Mouse (Mus musculus): Measurements from ENCODE around the gene Ccdc183. TPM values are rescaled to one million over a fixed set of nuclear protein-coding genes. Genes with fewer than 3 reads are reported as not detected.

Ccdc183 gene
- polyA plus RNA-seq, 1 experiment from 2014 or later, result 0.15 TPM

DNA sequence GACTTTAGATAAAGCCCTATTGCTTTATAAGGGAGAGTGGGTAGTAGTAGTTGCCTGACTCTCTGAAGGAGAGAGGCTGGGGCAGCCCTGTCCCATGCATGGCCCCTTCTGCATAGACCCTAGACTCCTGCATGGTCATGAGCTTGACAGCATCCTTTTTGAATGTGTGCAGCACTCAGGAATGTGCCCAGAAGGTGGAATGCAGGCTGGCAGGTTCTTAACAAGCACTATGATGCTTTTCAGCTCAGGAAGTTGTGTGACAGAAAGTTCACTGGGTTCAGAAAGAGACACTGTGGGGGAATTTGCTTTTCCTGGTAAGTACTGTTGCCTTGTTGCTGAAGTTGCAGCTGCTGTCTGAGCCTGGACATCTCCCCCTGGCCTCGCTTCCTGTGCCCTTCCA, 37.0 kb upstream of the Ccdc183 start:
- ATAC-seq (ENCODE audit: low read depth), result peak; percentile 62; the same call in 1 of the 2 replicates
- Histone ChIP-seq H3K36me3 (ENCODE audit: control insufficient read depth, insufficient read depth, low read length) (no peaks in the 10 kb centered on the region), H3K27ac (ENCODE audit: low read length) (peak overlapping the region; percentile 34; the same call in 1 of the 2 replicates), H3K4me2 (ENCODE audit: low read depth, low read length) (no peak overlapping the region), H3K4me1 (replicated peaks; ENCODE audit: control insufficient read depth, insufficient read depth, low read length) (peaks cover 6% of the 10 kb centered on the region; the same call in 1 of the 2 replicates), H3K4me3 (ENCODE audit: low read length) (no peak overlapping the region), H3K9me3 (ENCODE audit: control insufficient read depth, low read length) (no peaks in the 10 kb centered on the region), H3K9ac (ENCODE audit: low read length) (no peak overlapping the region), H3K27me3 (ENCODE audit: control insufficient read depth, insufficient read depth, low read depth, low read length) (no peaks in the 10 kb centered on the region)
- WGBS, result 43% methylated on average over 1 of the region's 1 CpGs

DNA sequence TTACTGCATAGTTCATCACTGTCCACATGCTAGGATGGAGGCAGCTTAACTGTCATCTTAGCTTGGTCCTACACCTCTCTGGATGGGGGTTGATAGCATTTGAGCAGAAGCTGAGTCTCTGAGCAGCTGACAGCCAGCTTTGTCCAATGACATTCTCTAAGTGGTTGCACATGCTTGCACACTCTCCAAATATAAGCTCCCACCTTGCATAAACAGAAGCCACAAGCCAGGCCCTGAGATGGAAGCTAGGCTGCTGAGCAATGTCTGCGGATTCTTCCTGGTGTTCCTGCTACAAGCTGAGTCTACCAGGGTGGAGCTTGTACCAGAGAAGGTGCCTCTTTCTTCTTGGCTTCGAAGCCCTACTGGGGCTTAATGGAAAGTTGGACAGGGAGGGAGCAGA, 35.4 kb upstream of the Ccdc183 start, which contains the start of gene Lcn8:
TSS of gene Lcn8 (plus strand) at position 219 of the 400 bp plus-strand sequence.
- Histone ChIP-seq H3K4me3 (ENCODE audit: low read length) (no peak within 1 kb of the TSS), H3K27me3 (ENCODE audit: control insufficient read depth, insufficient read depth, low read depth, low read length) (no peaks in the 10 kb centered on the region), H3K9ac (ENCODE audit: low read length) (no peak within 1 kb of the TSS), H3K36me3 (ENCODE audit: control insufficient read depth, insufficient read depth, low read length) (no peaks in the 10 kb centered on the region), H3K27ac (ENCODE audit: low read length) (no peak within 1 kb of the TSS), H3K9me3 (ENCODE audit: control insufficient read depth, low read length) (no peaks in the 10 kb centered on the region), H3K4me1 (replicated peaks; ENCODE audit: control insufficient read depth, insufficient read depth, low read length) (peaks cover 6% of the 10 kb centered on the region; the same call in 1 of the 2 replicates), H3K4me2 (ENCODE audit: low read depth, low read length) (no peak within 1 kb of the TSS)
- ATAC-seq (ENCODE audit: low read depth), result no peak
- WGBS, result 58% methylated on average over 2 of the region's 2 CpGs

DNA sequence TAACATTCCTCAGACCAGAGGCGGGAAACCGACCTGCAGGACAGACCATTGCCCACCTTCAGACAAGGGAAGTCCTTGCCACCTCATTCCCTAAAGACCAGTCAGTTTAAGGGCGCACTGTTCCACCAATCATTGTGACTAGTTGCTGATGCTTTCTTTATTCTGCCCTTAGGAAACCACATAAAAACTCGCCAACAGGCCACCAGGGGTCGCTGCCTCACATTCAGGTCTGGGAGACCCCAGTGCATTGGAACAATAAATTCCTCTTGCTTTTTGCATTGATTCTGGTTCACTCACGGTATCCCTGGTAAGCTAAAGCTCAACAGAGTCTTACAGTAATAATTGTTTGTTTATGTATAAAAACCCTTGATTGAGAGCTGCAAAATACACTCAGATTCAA, 22.4 kb upstream of the Ccdc183 start:
- no peaks in the 10 kb centered on the region for H3K27me3 ChIP-seq (ENCODE audit: control insufficient read depth, insufficient read depth, low read depth, low read length)
- H3K36me3 ChIP-seq (ENCODE audit: control insufficient read depth, insufficient read depth, low read length), result no peaks in the 10 kb centered on the region
- no peak for ATAC-seq (ENCODE audit: low read depth)
- WGBS, result 13% methylated on average over 6 of the region's 6 CpGs
- no peak overlapping the region for H3K4me2 ChIP-seq (ENCODE audit: low read depth, low read length)
- no peaks in the 10 kb centered on the region for H3K4me1 ChIP-seq (replicated peaks; ENCODE audit: control insufficient read depth, insufficient read depth, low read length)
- H3K9me3 ChIP-seq (ENCODE audit: control insufficient read depth, low read length), result no peaks in the 10 kb centered on the region
- H3K27ac ChIP-seq (ENCODE audit: low read length), result no peak overlapping the region
- no peak overlapping the region for H3K4me3 ChIP-seq (ENCODE audit: low read length)
- H3K9ac ChIP-seq (ENCODE audit: low read length), result no peak overlapping the region

DNA sequence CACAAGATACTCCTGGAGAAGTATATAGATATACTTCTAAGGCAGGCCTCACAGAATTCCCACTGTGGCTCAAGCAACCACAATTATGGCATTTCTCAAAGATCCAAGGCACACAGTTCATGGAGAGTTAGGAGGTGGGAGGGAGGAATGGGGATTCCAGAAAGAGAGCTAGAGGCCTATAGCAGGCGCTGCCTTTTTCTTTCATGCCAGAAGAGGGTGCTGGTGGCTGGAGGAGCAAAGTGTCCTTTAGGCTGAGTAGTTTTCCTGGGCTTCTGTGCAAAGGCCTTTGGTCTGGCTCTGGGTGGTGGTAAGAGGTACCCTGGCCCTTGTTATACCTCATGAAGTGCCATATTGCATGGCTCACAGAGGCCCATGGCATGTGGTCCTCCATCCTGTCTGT, 16.6 kb upstream of the Ccdc183 start:
- H3K36me3 ChIP-seq (ENCODE audit: control insufficient read depth, insufficient read depth, low read length), result no peaks in the 10 kb centered on the region
- no peak overlapping the region for H3K27ac ChIP-seq (ENCODE audit: low read length)
- no peak overlapping the region for H3K9ac ChIP-seq (ENCODE audit: low read length)
- H3K4me3 ChIP-seq (ENCODE audit: low read length), result no peak overlapping the region
- H3K4me2 ChIP-seq (ENCODE audit: low read depth, low read length), result no peak overlapping the region
- H3K27me3 ChIP-seq (ENCODE audit: control insufficient read depth, insufficient read depth, low read depth, low read length), result no peaks in the 10 kb centered on the region
- ATAC-seq (ENCODE audit: low read depth), result no peak
- 23% methylated on average over 1 of the region's 1 CpGs for WGBS
- H3K4me1 ChIP-seq (replicated peaks; ENCODE audit: control insufficient read depth, insufficient read depth, low read length), result no peaks in the 10 kb centered on the region
- H3K9me3 ChIP-seq (ENCODE audit: control insufficient read depth, low read length), result no peaks in the 10 kb centered on the region

DNA sequence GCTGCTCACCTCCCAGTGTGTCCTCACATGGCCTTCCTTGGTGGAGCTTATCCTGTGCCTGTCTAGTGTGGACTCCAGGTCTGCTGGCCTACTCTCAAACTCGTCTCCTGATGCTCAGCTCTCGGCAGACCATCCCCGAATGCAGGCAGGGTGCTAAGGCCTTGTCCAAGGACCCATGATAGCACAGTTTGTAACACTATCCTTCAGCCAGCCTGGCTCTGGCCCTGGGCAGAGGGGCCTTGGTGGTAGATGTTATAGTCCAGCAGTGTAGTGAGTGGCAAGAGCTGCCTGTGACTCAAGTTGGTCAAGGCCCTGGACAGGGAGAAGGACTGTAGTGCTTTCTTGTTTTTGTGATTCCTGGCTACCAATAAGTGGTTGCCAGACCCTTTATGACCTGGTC, 16.1 kb upstream of the Ccdc183 start:
- no peaks in the 10 kb centered on the region for H3K36me3 ChIP-seq (ENCODE audit: control insufficient read depth, insufficient read depth, low read length)
- WGBS, result 76% methylated on average over 3 of the region's 3 CpGs
- H3K9ac ChIP-seq (ENCODE audit: low read length), result no peak overlapping the region
- H3K4me3 ChIP-seq (ENCODE audit: low read length), result no peak overlapping the region
- H3K27me3 ChIP-seq (ENCODE audit: control insufficient read depth, insufficient read depth, low read depth, low read length), result no peaks in the 10 kb centered on the region
- no peak overlapping the region for H3K27ac ChIP-seq (ENCODE audit: low read length)
- ATAC-seq (ENCODE audit: low read depth), result no peak
- H3K4me1 ChIP-seq (replicated peaks; ENCODE audit: control insufficient read depth, insufficient read depth, low read length), result no peaks in the 10 kb centered on the region
- no peaks in the 10 kb centered on the region for H3K9me3 ChIP-seq (ENCODE audit: control insufficient read depth, low read length)
- H3K4me2 ChIP-seq (ENCODE audit: low read depth, low read length), result no peak overlapping the region

DNA sequence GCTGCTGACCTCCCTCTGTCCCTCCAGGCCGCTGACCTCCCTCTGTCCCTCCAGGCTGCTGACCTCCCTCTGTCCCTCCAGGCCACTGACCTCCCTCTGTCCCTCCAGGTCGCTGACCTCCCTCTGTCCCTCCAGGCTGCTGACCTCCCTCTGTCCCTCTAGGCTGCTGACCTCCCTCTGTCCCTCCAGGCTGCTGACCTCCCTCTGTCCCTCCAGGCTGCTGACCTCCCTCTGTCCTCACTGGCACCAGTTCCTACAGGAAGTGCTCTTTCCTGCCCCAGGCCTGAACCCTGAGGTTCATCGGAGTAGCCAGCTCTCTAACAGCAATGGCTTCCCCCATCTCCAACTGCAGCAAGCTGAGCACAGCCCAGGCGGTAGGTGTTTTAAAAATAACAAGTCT, 11.3 kb upstream of the Ccdc183 start:
- no peak for ATAC-seq (ENCODE audit: low read depth)
- Histone ChIP-seq H3K9ac (ENCODE audit: low read length) (no peak overlapping the region), H3K9me3 (ENCODE audit: control insufficient read depth, low read length) (no peaks in the 10 kb centered on the region), H3K4me3 (ENCODE audit: low read length) (no peak overlapping the region), H3K36me3 (ENCODE audit: control insufficient read depth, insufficient read depth, low read length) (no peaks in the 10 kb centered on the region), H3K4me1 (replicated peaks; ENCODE audit: control insufficient read depth, insufficient read depth, low read length) (no peaks in the 10 kb centered on the region), H3K4me2 (ENCODE audit: low read depth, low read length) (no peak overlapping the region), H3K27ac (ENCODE audit: low read length) (no peak overlapping the region), H3K27me3 (ENCODE audit: control insufficient read depth, insufficient read depth, low read depth, low read length) (no peaks in the 10 kb centered on the region)
- 49% methylated on average over 4 of the region's 4 CpGs for WGBS

DNA sequence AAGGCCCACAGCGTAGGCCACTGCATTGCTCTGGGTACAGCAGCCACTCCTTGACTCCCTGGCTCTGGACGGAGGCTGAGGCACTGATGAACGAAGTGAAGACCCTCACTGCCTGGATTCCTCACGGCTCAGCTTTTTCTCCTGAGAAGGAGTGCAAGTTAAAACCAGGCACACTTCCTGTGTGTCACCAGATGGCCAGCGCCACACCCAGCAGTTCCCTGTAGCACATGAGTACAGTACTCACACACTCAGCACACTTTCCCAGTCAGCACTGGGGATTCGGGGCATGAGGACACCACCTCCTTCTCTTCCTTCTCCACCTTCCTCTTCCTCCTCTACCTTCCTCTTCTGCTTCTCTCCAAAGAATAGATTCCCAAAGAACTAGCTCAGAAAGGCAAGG, 10.3 kb upstream of the Ccdc183 start, which contains the start of gene Fcna:
TSS of gene Fcna (minus strand) at position 220 of the 400 bp plus-strand sequence.
- no peaks in the 10 kb centered on the region for H3K27me3 ChIP-seq (ENCODE audit: control insufficient read depth, insufficient read depth, low read depth, low read length)
- 68% methylated on average over 6 of the region's 6 CpGs for WGBS
- ATAC-seq (ENCODE audit: low read depth), result no peak
- no peaks in the 10 kb centered on the region for H3K4me1 ChIP-seq (replicated peaks; ENCODE audit: control insufficient read depth, insufficient read depth, low read length)
- H3K27ac ChIP-seq (ENCODE audit: low read length), result no peak within 1 kb of the TSS
- no peak within 1 kb of the TSS for H3K4me3 ChIP-seq (ENCODE audit: low read length)
- no peak within 1 kb of the TSS for H3K9ac ChIP-seq (ENCODE audit: low read length)
- no peaks in the 10 kb centered on the region for H3K9me3 ChIP-seq (ENCODE audit: control insufficient read depth, low read length)
- no peak within 1 kb of the TSS for H3K4me2 ChIP-seq (ENCODE audit: low read depth, low read length)
- no peaks in the 10 kb centered on the region for H3K36me3 ChIP-seq (ENCODE audit: control insufficient read depth, insufficient read depth, low read length)

DNA sequence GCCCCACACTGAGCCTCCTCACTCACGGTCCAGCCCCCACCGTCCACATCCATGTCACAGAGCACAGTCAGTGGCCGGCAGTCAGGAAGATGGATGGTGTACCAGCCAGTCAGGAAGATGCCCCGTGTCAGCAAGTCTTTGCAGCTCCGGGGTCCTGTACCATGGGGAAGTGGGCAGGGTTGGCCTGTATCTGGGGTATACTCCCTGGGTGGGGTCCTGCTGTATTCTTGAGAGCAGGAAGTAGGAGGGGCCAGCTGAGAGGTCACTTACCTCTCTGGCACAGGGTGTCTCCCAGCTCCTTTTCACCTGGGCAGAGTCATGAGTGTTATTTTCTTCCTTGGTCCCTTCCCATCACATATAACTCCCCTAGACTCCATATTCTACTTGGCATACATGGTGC, 8.5 kb upstream of the Ccdc183 start:
- peaks cover 5% of the 10 kb centered on the region; the same call in 1 of the 2 replicates for H3K4me1 ChIP-seq (replicated peaks; ENCODE audit: control insufficient read depth, insufficient read depth, low read length)
- 12% methylated on average over 5 of the region's 5 CpGs for WGBS
- H3K4me2 ChIP-seq (ENCODE audit: low read depth, low read length), result no peak overlapping the region
- no peak overlapping the region for H3K4me3 ChIP-seq (ENCODE audit: low read length)
- no peaks in the 10 kb centered on the region for H3K27me3 ChIP-seq (ENCODE audit: control insufficient read depth, insufficient read depth, low read depth, low read length)
- no peak for ATAC-seq (ENCODE audit: low read depth)
- H3K9me3 ChIP-seq (ENCODE audit: control insufficient read depth, low read length), result no peaks in the 10 kb centered on the region
- H3K36me3 ChIP-seq (ENCODE audit: control insufficient read depth, insufficient read depth, low read length), result no peaks in the 10 kb centered on the region
- no peak overlapping the region for H3K9ac ChIP-seq (ENCODE audit: low read length)
- H3K27ac ChIP-seq (ENCODE audit: low read length), result no peak overlapping the region

DNA sequence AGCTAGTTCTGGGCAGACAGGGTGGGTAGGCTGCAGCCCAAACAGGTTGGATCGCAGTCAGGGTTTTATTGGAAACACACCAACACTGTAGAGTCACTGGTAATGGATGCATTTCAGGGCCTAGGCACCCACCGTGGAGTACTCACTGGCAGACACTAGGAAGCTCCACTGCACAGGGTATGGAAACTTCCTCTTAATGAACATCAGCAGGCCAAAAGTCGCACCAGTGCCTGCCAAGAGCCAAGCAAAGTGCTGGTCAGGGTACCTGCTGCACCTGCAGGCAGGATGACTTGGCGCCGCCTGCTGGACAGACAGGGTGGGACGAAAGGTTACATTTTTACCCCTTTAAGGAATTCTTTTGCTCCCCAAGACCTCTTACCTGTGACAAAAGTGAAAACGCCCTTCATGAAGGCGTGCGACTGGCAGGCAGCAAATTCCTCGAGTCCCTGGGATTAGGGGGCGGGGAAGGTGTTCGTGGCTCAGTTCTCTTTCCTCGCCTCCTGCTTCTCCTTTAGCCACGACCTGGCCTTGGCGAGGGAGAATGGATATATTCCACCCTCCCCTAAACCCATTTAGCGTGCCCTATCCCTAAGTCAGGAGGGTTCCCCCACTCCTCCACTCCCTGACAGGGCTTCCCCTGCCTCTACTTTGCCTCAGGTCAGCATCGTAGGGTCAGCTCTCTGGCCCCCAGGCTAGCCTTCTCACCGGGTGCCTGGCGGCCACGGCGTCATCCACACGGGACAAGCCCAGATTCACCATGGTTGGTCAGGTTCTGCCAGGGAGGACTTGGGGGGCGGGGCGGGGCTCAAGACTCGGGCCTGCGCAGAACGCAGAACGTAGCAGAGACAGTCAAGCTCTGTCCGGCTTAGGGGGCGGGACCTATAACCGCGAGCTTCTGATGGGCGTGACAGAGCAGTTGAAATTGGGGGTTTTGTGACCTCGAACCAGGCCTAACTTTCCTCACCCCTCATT, 4.0 kb upstream of the Ccdc183 start, which contains the start of gene Tmem141:
TSS of gene Tmem141 (minus strand) at position 777 of the 972 bp plus-strand sequence.
- ATAC-seq (ENCODE audit: low read depth), result peak; percentile 96
- Histone ChIP-seq H3K9ac (ENCODE audit: low read length) (peak within 1 kb of the TSS; percentile 75), H3K27ac (ENCODE audit: low read length) (peak within 1 kb of the TSS; percentile 89), H3K36me3 (ENCODE audit: control insufficient read depth, insufficient read depth, low read length) (no peaks in the 10 kb centered on the region), H3K4me3 (ENCODE audit: low read length) (peak within 1 kb of the TSS; percentile 63), H3K4me1 (replicated peaks; ENCODE audit: control insufficient read depth, insufficient read depth, low read length) (peaks cover 6% of the 10 kb centered on the region; the same call in 1 of the 2 replicates), H3K27me3 (ENCODE audit: control insufficient read depth, insufficient read depth, low read depth, low read length) (peaks cover 12% of the 10 kb centered on the region), H3K9me3 (ENCODE audit: control insufficient read depth, low read length) (no peaks in the 10 kb centered on the region), H3K4me2 (ENCODE audit: low read depth, low read length) (peak within 1 kb of the TSS; percentile 93)
- WGBS, result 6% methylated on average over 34 of the region's 34 CpGs
